Mouse (Mus musculus) cerebellum, adult 18-20 months (tissue): ENCODE measurements around the gene Ugt1a10.
A peak's percentile ranks its signal among the peaks of the same experiment; 100 is the strongest.

Experiments
- DNase-seq, 2 experiments: peaks; one replicate each; pipeline ENCODE4 v3.0.0; 2021

Ugt1a10 gene

GRCm38 (mm10) chr1:88231803-88232499, 176.8 kb downstream of the Ugt1a10 start:
- DNase-seq = peak in 1 of 2 experiments; percentile 3

- DNase-seq = peak in 1 of 2 experiments; percentile 3
These were observed 177.6 kb downstream of the Ugt1a10 start for GRCm38 (mm10) chr1:88232664-88233380.

- peak in 1 of 2 experiments; percentile 15 for DNase-seq
These were observed 178.4 kb downstream of the Ugt1a10 start for GRCm38 (mm10) chr1:88233421-88234247.

- DNase-seq = no peak
These were observed 179.0 kb downstream of the Ugt1a10 start for GRCm38 (mm10) chr1:88234248-88234610.

GRCm38 (mm10) chr1:88234646-88235045, 179.5 kb downstream of the Ugt1a10 start:
- DNase-seq = peak in 1 of 2 experiments; percentile 6

- peak in 1 of 2 experiments; percentile 4 for DNase-seq
These were observed 180.1 kb downstream of the Ugt1a10 start for GRCm38 (mm10) chr1:88235046-88235893.

- no peak for DNase-seq
These were observed 180.8 kb downstream of the Ugt1a10 start for GRCm38 (mm10) chr1:88235894-88236415.

GRCm38 (mm10) chr1:88237311-88237710, 182.1 kb downstream of the Ugt1a10 start:
- no peak for DNase-seq

- no peak for DNase-seq
These were observed 183.6 kb downstream of the Ugt1a10 start for GRCm38 (mm10) chr1:88238771-88239170.

- no peak for DNase-seq
These were observed 184.9 kb downstream of the Ugt1a10 start for GRCm38 (mm10) chr1:88240072-88240471.

- DNase-seq = no peak
These were observed 185.4 kb downstream of the Ugt1a10 start for GRCm38 (mm10) chr1:88240579-88240978.

GRCm38 (mm10) chr1:88243861-88244260, 188.7 kb downstream of the Ugt1a10 start:
- DNase-seq = no peak

- DNase-seq = no peak
These were observed 190.7 kb downstream of the Ugt1a10 start for GRCm38 (mm10) chr1:88245881-88246280.

- DNase-seq = no peak
These were observed 191.2 kb downstream of the Ugt1a10 start for GRCm38 (mm10) chr1:88246386-88246785.

- no peak for DNase-seq
These were observed 192.5 kb downstream of the Ugt1a10 start for GRCm38 (mm10) chr1:88247660-88248059.

- no peak for DNase-seq
These were observed 193.5 kb downstream of the Ugt1a10 start for GRCm38 (mm10) chr1:88248658-88249057.

GRCm38 (mm10) chr1:88249596-88249995, 194.4 kb downstream of the Ugt1a10 start:
- no peak for DNase-seq

- DNase-seq = no peak
These were observed 194.8 kb downstream of the Ugt1a10 start for GRCm38 (mm10) chr1:88250023-88250422.

GRCm38 (mm10) chr1:88253106-88253505, 197.9 kb downstream of the Ugt1a10 start:
- DNase-seq = no peak

- DNase-seq = no peak
These were observed 198.4 kb downstream of the Ugt1a10 start for GRCm38 (mm10) chr1:88253540-88253939.

- no peak for DNase-seq
These were observed 199.7 kb downstream of the Ugt1a10 start for GRCm38 (mm10) chr1:88254793-88255465.

GRCm38 (mm10) chr1:88255466-88255857, 200.3 kb downstream of the Ugt1a10 start:
- no peak for DNase-seq
